Mouse (Mus musculus): ENCODE data around the gene Slc44a5. TPM values are rescaled to one million over a fixed set of nuclear protein-coding genes. Genes with fewer than 3 reads are reported as not detected.

Gene Slc44a5
- polyA plus RNA-seq, 1 experiment: not detected

DNA sequence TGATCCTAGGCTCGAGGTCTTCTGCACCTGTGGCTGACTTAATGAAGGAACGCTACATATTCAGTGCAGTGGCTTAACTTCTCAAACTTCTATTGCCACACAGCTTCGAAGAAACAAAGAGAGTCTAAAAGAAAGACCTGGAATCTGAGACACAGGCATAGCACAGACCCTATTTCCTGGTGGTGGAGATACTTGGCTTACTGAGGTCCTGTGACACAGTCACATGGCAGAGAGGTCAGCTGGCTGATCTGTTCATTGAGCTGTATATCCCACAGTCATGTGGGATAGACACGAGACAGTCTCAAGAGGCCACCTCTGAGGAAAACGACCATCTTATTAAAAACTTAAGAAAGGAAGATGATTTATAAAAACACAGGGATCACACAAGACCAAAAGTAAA is 116.8 kb downstream of the Slc44a5 start:
- TF ChIP-seq CTCF (IDR thresholded peaks at IDR 0.05; ENCODE audit: low read depth, low read length): no peak
- TF ChIP-seq POLR2A (IDR thresholded peaks at IDR 0.05; ENCODE audit: borderline replicate concordance, low read depth, low read length): no peak
- Histone ChIP-seq H3K27ac (ENCODE audit: insufficient read depth, low read depth, low read length) (no peak overlapping the region), H3K4me1 (ENCODE audit: control insufficient read depth, insufficient read depth, low read length) (no peaks in the 10 kb centered on the region), H3K4me3 (ENCODE audit: insufficient read depth, low read length) (no peak overlapping the region)

DNA sequence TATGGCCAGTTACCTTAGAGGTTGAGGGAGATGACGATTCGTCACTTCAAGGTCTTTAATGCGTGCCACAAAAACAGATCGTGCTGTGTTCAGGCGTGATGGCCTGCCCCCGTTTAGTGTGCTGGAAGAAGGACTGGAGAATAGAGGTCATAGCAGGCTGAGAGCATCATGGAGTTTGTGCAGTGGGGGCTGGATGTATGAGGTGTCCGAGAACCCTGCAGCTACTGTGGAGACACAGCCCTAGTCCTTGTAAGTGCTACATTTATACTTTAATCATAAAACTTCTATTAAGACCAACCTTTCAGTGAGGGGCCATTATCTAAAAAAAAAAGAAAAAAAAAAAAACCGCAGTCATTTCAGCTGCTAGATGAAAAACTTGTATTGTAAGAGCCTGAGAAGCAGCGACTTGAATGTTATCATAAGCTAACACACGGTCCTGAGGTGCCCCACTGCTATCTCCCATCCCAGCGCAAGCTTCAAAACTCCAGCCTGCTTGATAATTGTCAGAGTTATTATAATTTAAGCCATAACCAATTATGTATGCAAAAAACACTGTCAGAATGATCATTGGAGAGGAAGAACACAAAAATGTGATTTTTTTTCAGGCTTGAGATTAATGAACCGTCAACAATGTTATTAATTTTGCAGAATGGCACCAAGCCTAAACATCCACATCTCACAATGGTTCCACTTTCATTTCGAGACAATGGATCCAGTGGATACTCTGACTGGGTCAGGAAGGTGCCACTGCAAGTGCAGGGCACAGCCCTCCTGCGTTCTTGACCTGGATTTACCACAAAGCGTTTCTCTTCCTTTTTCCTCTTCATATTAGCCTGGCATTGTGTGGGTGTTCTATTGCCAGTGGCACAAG is 118.5 kb downstream of the Slc44a5 start:
- Histone ChIP-seq H3K27ac (ENCODE audit: insufficient read depth, low read depth, low read length) (no peak overlapping the region), H3K4me3 (ENCODE audit: insufficient read depth, low read length) (no peak overlapping the region), H3K4me1 (ENCODE audit: control insufficient read depth, insufficient read depth, low read length) (no peaks in the 10 kb centered on the region)
- no peak for TF ChIP-seq POLR2A (IDR thresholded peaks at IDR 0.05; ENCODE audit: borderline replicate concordance, low read depth, low read length)
- TF ChIP-seq CTCF (IDR thresholded peaks at IDR 0.05; ENCODE audit: low read depth, low read length): no peak

DNA sequence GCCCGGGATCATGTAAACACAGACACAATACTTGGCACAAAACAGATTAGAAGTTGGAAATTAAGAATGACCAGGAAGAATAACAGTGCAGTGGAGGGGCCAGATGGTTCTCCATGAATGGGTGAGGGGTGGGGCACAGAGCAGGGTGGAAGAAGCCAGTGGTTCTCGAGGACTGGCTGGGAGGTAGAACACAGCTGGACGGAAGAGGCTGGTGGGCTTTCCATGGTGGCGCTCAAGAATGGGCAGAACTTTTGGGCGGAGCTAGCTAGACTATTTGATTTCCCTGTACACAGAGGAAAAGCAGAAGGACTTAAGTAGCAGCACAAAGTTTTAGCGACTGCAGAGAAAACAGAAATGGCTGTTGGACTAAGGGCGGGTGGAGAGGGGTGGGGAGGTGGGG is 119.2 kb downstream of the Slc44a5 start:
- Histone ChIP-seq H3K4me3 (ENCODE audit: insufficient read depth, low read length) (no peak overlapping the region), H3K4me1 (ENCODE audit: control insufficient read depth, insufficient read depth, low read length) (no peaks in the 10 kb centered on the region), H3K27ac (ENCODE audit: insufficient read depth, low read depth, low read length) (no peak overlapping the region)
- TF ChIP-seq CTCF (IDR thresholded peaks at IDR 0.05; ENCODE audit: low read depth, low read length): no peak
- no peak for TF ChIP-seq POLR2A (IDR thresholded peaks at IDR 0.05; ENCODE audit: borderline replicate concordance, low read depth, low read length)

DNA sequence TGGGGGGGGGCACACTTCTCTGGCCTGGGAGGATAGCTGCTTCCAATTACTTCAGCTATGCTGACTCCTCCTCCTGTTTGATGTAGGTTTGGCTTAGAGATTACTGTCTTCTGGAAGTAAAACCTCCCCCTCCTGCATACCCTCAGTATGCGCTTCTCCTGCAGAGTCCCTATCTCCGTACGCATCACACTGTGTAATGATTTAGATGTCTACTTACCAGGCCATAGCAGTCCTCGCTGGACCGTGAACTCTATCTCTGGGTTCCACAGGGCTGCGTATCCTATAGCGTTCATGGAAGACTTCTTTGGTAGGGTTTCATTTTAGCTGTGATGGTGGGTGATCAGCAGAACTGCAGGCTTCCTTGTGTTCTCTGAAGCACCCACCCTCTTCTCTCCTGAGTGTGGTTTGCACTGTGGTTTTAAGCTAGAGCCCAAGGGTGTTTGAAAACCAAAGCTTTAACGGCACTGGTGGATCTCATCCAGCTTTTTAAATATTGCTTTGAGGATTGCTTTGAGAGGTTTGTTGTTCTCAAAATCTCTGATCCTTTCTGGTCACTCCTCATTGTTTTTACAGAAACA is 120.6 kb downstream of the Slc44a5 start:
- Histone ChIP-seq H3K4me1 (ENCODE audit: control insufficient read depth, insufficient read depth, low read length) (no peaks in the 10 kb centered on the region), H3K4me3 (ENCODE audit: insufficient read depth, low read length) (no peak overlapping the region), H3K27ac (ENCODE audit: insufficient read depth, low read depth, low read length) (no peak overlapping the region)
- no peak for TF ChIP-seq POLR2A (IDR thresholded peaks at IDR 0.05; ENCODE audit: borderline replicate concordance, low read depth, low read length)
- TF ChIP-seq CTCF (IDR thresholded peaks at IDR 0.05; ENCODE audit: low read depth, low read length): no peak

DNA sequence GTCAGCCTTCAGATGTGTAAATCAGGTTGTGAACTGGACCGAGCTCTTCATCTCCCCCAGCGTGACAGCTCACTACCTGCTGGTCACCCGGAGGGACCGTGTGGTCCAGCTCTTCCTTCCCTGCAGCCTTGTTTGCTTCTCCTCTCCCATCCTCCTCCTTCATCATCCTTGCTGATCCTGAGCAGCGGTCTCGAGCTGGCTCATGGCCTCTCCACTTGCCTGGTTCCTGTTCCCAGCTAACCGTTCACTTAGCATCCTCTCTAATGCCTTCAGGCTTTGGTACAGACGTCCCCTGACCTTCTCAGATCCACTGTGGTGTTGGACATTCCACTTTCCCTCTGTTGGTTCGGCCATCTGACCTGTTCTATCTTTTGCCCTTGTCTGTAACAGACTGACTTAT is 128.4 kb downstream of the Slc44a5 start:
- Histone ChIP-seq H3K4me3 (ENCODE audit: insufficient read depth, low read length) (no peak overlapping the region), H3K27ac (ENCODE audit: insufficient read depth, low read depth, low read length) (no peak overlapping the region), H3K4me1 (ENCODE audit: control insufficient read depth, insufficient read depth, low read length) (no peaks in the 10 kb centered on the region)
- TF ChIP-seq CTCF (IDR thresholded peaks at IDR 0.05; ENCODE audit: low read depth, low read length) (no peak), POLR2A (IDR thresholded peaks at IDR 0.05; ENCODE audit: borderline replicate concordance, low read depth, low read length) (no peak)

DNA sequence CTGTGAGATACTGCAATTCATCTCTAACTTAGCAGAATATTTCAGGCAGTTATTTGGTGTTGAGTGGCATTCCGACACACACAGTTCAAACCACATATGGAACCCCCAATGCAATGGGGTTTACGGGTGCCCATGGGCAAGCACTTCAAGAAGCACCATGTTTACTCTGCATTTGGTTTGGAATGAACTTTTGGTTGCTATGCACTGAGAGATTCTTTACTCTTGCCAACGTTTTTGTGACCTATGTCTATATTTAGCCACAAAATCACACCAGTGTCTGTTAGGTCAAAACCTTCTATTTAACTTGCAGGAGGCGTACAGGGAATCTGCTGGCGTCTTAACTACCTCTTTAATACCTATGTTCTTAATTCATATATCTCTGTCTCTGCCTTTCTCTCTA is 137.3 kb downstream of the Slc44a5 start:
- TF ChIP-seq POLR2A (IDR thresholded peaks at IDR 0.05; ENCODE audit: borderline replicate concordance, low read depth, low read length): no peak
- TF ChIP-seq CTCF (IDR thresholded peaks at IDR 0.05; ENCODE audit: low read depth, low read length): no peak
- Histone ChIP-seq H3K4me1 (ENCODE audit: control insufficient read depth, insufficient read depth, low read length) (no peaks in the 10 kb centered on the region), H3K27ac (ENCODE audit: insufficient read depth, low read depth, low read length) (no peak overlapping the region), H3K4me3 (ENCODE audit: insufficient read depth, low read length) (no peak overlapping the region)

DNA sequence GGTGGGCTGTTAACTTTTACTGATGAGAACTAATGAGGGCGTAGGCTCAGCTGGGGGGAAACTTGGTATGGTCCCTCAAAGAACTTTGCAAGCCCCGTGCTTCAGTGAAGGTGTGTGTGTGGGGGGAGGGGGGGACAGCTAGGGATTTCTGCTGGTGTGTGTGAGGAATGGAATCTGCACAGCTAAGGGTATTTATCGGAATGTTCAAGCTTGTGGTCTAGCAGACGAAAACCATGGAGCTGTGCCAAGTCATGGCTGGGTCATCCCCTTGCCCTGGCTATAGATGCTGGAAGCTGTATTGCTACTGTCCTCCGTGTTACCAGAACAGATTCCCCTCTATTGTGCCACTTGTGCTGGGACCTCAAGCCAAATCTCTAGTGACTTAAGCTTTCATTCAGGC is 138.0 kb downstream of the Slc44a5 start:
- TF ChIP-seq CTCF (IDR thresholded peaks at IDR 0.05; ENCODE audit: low read depth, low read length) (no peak), POLR2A (IDR thresholded peaks at IDR 0.05; ENCODE audit: borderline replicate concordance, low read depth, low read length) (no peak)
- Histone ChIP-seq H3K4me3 (ENCODE audit: insufficient read depth, low read length) (no peak overlapping the region), H3K27ac (ENCODE audit: insufficient read depth, low read depth, low read length) (no peak overlapping the region), H3K4me1 (ENCODE audit: control insufficient read depth, insufficient read depth, low read length) (no peaks in the 10 kb centered on the region)

DNA sequence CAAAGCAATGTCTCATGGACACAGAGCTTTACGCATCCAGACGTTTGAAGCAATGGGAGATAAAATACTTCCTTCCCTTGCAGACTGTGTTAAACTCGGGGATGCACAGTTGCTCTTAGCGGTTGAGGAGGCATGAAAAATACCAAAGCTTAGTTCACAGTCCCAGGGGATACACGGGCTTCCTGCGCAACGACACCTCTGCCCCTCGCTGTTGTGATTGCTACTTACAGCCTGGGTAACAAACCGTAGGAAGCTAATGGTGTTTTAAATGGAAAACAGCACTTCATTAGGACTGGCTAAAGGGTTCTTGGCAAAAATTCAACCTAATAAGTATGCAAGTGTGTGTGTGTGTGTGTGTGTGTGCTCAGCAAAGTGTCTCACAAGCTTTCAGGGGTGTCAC is 141.8 kb downstream of the Slc44a5 start:
- Histone ChIP-seq H3K4me3 (ENCODE audit: insufficient read depth, low read length) (no peak overlapping the region), H3K4me1 (ENCODE audit: control insufficient read depth, insufficient read depth, low read length) (no peaks in the 10 kb centered on the region), H3K27ac (ENCODE audit: insufficient read depth, low read depth, low read length) (no peak overlapping the region)
- TF ChIP-seq CTCF (IDR thresholded peaks at IDR 0.05; ENCODE audit: low read depth, low read length): no peak
- TF ChIP-seq POLR2A (IDR thresholded peaks at IDR 0.05; ENCODE audit: borderline replicate concordance, low read depth, low read length): no peak

DNA sequence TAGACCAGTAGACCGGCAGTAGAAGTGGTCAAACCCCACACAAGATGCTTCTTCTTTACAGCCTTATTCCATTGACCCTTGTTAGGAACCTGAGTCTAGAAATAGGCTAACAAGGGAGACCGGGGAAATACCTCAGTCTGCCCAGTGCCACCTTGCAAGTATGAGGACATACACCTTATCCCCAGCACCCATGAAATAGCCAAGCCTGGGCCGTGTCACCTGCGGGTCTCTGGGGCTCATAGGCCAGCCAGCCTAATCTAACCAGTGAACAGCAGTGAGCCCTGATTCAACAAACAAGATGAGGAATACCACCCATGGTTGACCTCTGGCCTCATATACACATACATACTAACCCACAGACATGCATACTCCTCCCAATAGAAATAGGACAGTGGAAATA is 142.2 kb downstream of the Slc44a5 start:
- Histone ChIP-seq H3K27ac (ENCODE audit: insufficient read depth, low read depth, low read length) (no peak overlapping the region), H3K4me3 (ENCODE audit: insufficient read depth, low read length) (no peak overlapping the region), H3K4me1 (ENCODE audit: control insufficient read depth, insufficient read depth, low read length) (no peaks in the 10 kb centered on the region)
- TF ChIP-seq POLR2A (IDR thresholded peaks at IDR 0.05; ENCODE audit: borderline replicate concordance, low read depth, low read length): no peak
- TF ChIP-seq CTCF (IDR thresholded peaks at IDR 0.05; ENCODE audit: low read depth, low read length): no peak

DNA sequence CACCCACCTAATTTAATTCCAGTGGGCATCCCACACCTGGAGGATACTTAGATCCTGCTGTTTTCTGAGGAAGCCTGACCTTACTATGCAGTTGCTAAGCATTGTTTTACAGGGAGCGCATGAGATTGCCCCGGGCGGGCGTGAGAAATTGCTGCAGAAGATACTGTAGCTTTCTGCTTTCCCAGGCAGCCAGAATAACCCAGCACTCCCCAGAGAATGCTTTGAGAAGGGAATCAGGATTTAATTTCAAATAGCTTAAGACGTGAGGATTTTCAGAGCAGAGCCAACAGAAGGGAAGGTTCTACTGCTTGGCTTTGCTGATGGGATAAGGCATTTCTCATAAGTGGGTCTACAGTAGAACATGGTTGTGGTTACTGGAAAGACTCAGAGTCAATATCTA is 142.8 kb downstream of the Slc44a5 start:
- TF ChIP-seq CTCF (IDR thresholded peaks at IDR 0.05; ENCODE audit: low read depth, low read length) (no peak), POLR2A (IDR thresholded peaks at IDR 0.05; ENCODE audit: borderline replicate concordance, low read depth, low read length) (no peak)
- no peak overlapping the region for H3K27ac ChIP-seq (ENCODE audit: insufficient read depth, low read depth, low read length)
- no peak overlapping the region for H3K4me3 ChIP-seq (ENCODE audit: insufficient read depth, low read length)
- no peaks in the 10 kb centered on the region for H3K4me1 ChIP-seq (ENCODE audit: control insufficient read depth, insufficient read depth, low read length)
